ENCODE assay signal across 8 mouse cellular contexts in the genomic region with DNA sequence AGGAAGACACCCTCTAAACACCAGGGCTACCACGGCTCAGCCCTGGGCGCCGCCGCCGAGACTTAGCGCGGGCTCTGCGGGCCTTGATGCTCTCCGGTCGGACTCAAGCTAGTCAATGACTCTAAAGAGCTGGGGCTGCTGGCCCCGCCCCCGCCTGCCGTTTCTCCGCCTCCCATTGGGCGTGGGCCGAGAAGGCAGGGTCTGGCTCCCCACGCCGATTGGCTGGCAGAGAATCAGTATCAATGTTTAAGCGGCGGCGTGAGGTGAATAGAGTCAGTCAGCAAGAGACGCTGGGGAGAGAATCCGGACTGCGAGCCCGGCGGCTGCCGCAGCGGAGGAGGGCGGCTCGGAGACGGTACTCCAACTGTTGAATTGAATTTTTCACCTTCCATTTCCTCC. TPM values are rescaled to one million over a fixed set of nuclear protein-coding genes. Genes with fewer than 3 reads are reported as not detected.
DNase-seq lines count a peak whose midpoint lies in the region; ATAC-seq lines count a peak whose summit lies in the region.

Pcdh17 (plus strand) TSS at position 276 of the 399 bp plus-strand sequence.

- peaks cover 32% of the 10 kb centered on the region for H3K4me1 ChIP-seq in intestine, embryonic 16.5 days (ENCODE audit: control insufficient read depth, insufficient read depth, low read length)

- H3K9me3 ChIP-seq in intestine, embryonic 16.5 days (ENCODE audit: control insufficient read depth, low read length) = no peaks in the 10 kb centered on the region

- peak within 1 kb of the TSS; percentile 55; the same call in 1 of the 2 replicates for H3K9ac ChIP-seq in intestine, embryonic 16.5 days (ENCODE audit: low read depth, low read length)

- intact Hi-C loops in left cerebral cortex, postnatal 25 days (cut with DNase I) = loop anchor here (5.0 to 10.0 kb wide), 2 partner anchors 1462 to 1714 kb away; no protein-coding TSS in a partner anchor

- WGBS in intestine, embryonic 16.5 days = 0% methylated on average over 31 of the region's 31 CpGs

- H3K4me2 ChIP-seq in intestine, embryonic 16.5 days (ENCODE audit: low read depth, low read length) = peak within 1 kb of the TSS; percentile 69

- peak within 1 kb of the TSS; percentile 54 for H3K27ac ChIP-seq in intestine, embryonic 16.5 days (ENCODE audit: low read length)

- peaks cover 31% of the 10 kb centered on the region for H3K27me3 ChIP-seq in intestine, embryonic 16.5 days (replicated peaks; ENCODE audit: control insufficient read depth, insufficient read depth, low read length)

- DNase-seq in adrenal gland, postnatal 10 days = peak; percentile 96
- DNase-seq in embryo, embryonic 9.5 days (ENCODE audit: extremely low spot score) = peak; percentile 94
- DNase-seq in gastrocnemius, postnatal 4 days (ENCODE audit: low spot score in 2 of 2) = peak; percentile 89 to 92
- peak; percentile 96 to 98 for DNase-seq in left cerebral cortex, postnatal 25 days (ENCODE audit: low spot score in 2 of 2)
- peak; percentile 96 for DNase-seq in mesoderm, embryonic 11.5 days (ENCODE audit: low read depth, low spot score)
- peak; percentile 97 for DNase-seq in right cerebral cortex, postnatal 25 days
- peak; percentile 89 for DNase-seq in yolk sac, embryonic 10.5 days (ENCODE audit: low spot score)

- H3K4me3 ChIP-seq in intestine, embryonic 16.5 days (ENCODE audit: low read length) = peak within 1 kb of the TSS; percentile 59

- no peaks in the 10 kb centered on the region for H3K36me3 ChIP-seq in intestine, embryonic 16.5 days (ENCODE audit: control insufficient read depth, insufficient read depth, low read length)

- peak; percentile 99 for ATAC-seq in intestine, embryonic 16.5 days

RNA-seq across cellular contexts. Expression of gene Pcdh17, which starts in this region (rescaled TPM):
- 10 to 100 TPM; 12.4 to 20.0 TPM for total RNA-seq in adrenal gland, postnatal 10 days (2021)
- total RNA-seq in gastrocnemius, postnatal 4 days (2021) = 1 to 10 TPM; 7.6 to 8.1 TPM
- 4.1 TPM in 2 replicates for polyA plus RNA-seq in intestine, embryonic 16.5 days (2015; fragmentation: Nextera tagmentation; extraction: Ambion mirVana)
- 10 to 100 TPM; 34.1 to 40.6 TPM for total RNA-seq in left cerebral cortex, postnatal 25 days (2021)

Comparison
In these comparisons a context has a peak if more than half of its experiments do, and no peak if none do; other contexts are left out.
1. Peak in every context shown above with its lines: DNase-seq, ATAC-seq, H3K4me3 ChIP-seq and H3K27ac ChIP-seq.